Mouse (Mus musculus) fibroblast of lung, adult 2 months (primary cell): ENCODE measurements around the gene Fgd2.

Experiments
- DNase-seq: peaks from one replicate; pipeline ENCODE4 v3.0.0-alpha.2; 2011; ENCODE audit warnings: low read depth

The Fgd2 gene

DNA sequence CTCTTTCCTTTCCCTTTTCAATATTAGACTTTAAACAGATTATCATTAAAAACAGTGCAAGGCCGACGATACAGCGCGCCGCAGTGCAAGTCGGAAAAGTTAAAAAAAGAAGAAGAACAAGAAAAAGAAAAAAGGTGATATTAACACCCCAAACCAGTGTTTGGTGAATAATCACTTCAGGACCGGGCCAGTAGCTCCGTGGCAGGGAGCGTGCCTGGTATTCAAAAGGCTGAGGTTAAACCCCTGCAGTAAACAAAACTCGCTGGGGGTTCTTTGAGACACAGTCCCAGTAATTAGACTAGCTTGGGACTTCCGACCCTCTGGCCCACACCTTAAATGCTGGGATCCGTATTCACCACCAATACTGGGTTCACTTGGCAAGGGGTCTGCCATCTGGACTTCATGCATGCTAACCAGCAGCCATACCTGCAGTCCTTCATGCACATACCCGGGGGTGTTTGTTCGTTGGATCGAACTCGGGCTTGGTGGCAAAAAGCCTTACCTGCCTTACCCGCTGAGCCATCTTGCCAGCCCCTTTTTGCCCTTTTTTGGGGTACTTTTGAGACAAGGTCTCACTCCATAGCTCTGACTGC lies 37.8 kb downstream of the Fgd2 start:
- no peak for DNase-seq

GRCm38 (mm10) chr17:29399241-29399910 lies 38.7 kb downstream of the Fgd2 start:
- DNase-seq: no peak

GRCm38 (mm10) chr17:29400044-29400443 lies 39.3 kb downstream of the Fgd2 start:
- no peak for DNase-seq

DNA sequence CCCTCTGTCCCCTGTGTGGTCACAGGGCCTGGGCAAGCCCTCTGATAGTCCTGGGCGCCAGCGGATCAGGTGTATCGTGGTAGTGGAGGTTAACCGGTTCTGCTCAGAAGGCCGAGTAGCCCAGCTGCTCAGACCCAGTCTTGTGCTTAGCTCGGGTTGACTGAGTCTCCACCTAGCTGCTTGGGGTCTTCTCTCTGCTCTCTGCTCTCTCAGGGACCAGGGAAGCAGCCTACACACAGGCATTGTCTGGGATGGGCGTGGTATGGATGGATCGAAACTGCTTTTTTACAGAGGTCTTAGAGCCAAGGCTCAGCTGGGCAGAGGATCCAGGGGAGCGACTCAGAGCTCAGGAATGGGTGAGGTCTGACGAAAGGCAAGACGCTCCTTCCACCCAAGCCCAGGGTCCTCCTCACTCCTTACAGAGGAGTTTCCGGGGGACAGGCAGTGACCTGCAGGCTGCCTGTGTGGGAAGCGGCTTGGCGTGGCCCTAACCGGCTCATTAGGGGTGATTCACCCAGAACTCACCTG lies 41.1 kb downstream of the Fgd2 start:
- no peak for DNase-seq

DNA sequence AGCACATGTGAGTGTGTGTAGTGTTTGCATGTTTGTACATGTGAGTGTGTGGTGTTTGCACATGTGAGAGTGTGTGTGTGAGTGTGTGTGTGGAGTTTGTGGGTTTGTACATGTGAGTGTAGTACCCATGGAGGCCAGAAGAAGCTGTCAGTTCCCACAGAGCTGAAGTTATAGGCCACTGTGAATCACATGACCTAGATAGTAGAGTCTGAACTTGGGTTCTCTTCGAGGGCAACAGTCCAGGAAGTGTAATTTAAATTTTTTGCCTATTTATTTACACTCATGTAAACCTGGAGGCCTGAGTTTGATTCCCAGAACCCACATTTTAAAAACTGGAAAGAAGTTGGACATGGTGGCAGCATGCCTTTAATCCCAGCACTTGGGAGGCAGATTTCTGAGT lies 42.5 kb downstream of the Fgd2 start:
- DNase-seq: no peak

DNA sequence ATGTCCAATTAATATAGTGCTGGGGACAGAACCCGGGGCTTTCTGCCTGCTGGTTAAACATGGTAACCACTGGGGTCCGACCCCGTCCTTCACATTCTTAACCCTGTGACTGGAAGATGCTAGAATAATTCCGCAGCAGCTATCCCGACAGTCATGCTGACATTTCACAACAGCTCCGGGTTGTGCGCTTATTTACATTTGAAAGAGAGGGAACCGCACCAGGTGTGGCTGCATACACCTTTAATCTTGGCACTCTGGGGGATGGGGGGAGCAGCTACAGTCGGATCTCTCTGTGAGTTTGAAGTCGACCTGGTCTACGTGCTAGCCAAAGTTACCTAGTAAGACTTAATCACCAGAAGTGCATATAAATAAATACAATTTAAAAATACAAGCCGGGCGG lies 44.8 kb downstream of the Fgd2 start:
- DNase-seq: no peak

- DNase-seq: no peak
These were observed 45.4 kb downstream of the Fgd2 start for GRCm38 (mm10) chr17:29406077-29406476.

- DNase-seq: no peak
These were observed 46.7 kb downstream of the Fgd2 start for GRCm38 (mm10) chr17:29407405-29407804.

DNA sequence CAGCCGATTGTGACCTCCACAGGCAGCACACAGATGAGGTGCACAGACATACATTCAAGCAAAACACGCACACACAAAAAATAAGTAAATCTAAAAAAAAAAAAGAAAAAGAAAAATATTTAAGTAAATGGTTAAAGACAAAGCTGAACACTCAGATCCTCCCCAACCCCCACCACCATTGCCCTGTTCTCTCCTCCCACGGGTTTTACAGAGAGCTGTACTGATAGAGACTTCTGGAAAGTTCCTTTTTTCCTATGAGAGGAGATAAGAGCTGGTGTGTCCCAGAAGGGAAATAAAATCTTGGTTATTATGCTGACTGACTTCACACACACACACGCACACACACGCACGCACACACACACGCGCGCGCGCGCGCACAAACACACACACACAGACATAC lies 47.6 kb downstream of the Fgd2 start:
- no peak for DNase-seq

DNA sequence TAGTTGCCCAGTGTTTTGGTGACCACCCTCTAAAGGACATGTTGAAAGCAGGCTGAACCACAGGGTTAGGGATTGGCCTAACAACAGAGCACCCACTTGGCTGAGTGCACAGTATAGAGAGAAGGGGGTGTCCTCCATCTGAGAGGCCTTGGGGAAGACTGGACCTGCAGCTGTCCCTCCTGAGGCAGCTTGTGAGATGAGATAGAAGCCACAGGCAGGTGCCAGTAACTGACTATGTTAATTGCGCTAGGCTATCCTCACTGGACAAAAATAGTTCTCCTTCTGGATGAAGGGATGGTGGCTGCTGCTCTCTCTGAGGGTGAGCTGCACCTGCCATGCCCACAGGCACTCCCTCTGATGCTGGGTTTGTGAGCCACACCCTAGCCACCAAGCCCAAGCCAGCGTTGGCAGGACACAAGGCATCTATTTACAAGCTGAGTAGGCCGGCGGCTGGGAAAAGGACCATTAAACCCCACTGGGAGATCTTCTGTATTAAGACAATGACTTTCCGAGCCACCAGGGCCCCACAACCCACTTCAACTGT lies 49.2 kb downstream of the Fgd2 start:
- no peak for DNase-seq

GRCm38 (mm10) chr17:29411821-29412425 lies 51.2 kb downstream of the Fgd2 start:
- DNase-seq: no peak

DNA sequence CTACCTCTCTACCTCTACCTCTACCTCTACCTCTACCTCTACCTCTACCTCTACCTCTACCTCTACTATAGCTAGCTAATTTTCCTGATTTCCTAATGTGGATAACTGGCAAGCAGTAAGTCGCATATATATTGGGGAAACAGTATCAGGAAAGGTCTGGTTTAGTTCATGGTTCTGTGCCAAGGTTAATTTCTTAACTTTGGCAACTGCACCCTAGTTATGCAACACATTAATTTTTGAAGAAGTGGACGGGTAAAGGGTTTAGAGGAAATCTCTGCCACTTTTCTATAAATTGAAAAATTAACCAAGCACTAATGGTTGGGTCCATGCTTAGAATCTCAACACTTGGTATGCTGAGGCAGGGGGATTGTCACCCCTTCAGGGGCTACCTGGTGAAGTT lies 53.9 kb downstream of the Fgd2 start:
- no peak for DNase-seq

GRCm38 (mm10) chr17:29415761-29416662 lies 55.3 kb downstream of the Fgd2 start:
- DNase-seq: no peak

GRCm38 (mm10) chr17:29416757-29417156 lies 56.0 kb downstream of the Fgd2 start:
- DNase-seq: no peak

- DNase-seq: no peak
These were observed 58.2 kb downstream of the Fgd2 start for GRCm38 (mm10) chr17:29418758-29419380.

DNA sequence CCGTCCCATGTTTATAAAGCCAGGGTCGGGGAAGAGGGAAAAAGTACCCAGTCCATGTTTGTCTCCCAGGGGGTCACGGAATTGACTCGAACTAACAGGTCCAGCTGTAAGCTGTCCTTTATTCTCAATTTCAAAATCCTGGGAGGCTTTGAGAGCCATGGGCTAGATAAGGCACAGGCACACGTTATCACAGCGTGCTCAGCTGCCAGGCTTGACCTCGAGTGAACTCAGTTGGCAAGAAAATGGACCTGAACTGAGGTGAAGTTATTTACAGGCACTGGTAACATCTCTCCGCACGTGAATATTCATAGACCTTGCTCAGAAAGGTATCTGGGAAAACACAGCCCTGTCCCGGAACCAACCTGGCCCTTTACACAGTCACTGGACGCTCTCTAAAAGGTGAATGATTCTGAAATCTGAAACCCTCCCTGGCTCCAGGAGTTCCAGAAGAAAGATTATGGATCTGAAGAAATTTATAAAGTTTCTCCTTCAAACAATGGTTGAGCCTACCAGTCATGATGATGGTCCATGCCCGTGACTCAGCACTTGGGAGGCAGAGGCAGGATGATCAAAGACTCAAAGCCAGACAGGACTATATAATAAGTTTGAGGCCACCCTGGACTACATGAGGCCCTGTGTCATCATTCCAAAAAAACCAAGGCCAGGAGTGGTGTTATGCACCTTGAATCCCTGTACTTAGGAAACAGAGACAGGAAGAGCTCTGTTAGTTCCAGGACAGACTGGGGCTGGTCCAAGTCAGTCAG lies 59.4 kb downstream of the Fgd2 start:
- no peak for DNase-seq

GRCm38 (mm10) chr17:29421319-29421718 lies 60.6 kb downstream of the Fgd2 start:
- no peak for DNase-seq

DNA sequence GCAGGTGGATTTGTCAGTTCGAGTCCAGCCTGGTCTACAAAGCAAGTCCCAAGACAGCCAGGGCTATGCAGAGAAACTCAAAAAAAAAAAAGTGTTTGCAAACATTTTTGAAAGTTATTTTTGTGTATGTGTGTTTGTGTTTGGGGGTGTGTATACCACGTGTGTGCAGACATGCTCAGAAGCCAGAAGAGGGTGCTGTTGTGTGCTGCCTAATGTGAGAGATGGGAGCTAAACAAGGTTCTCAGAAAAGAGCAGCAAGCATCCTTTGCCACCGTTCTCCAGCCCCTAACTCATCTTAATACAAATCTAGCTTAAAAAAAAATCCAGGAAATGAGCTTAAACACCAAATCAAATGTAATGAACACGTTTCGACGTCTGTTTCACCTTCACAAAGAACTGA lies 61.6 kb downstream of the Fgd2 start:
- no peak for DNase-seq

- DNase-seq: no peak
These were observed 62.3 kb downstream of the Fgd2 start for GRCm38 (mm10) chr17:29422912-29423504.

DNA sequence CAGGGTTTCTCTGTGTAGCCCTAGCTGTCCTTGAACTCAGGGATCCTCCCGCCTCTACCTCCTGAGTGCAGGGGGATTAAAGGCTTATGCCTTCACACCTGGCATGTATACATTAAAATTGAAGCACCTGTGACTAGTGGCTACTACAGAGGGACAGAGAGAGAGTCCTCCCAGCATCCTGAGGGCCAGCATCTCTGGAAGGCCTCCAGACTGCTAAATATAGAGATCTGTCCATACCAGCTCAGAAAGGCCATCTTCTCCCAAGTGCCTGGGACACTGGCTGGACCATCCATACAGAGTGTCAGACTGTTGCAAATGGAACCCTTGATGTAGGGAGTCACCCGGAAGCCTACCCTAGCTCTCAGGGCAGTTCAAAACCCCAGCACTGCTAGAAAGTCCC lies 63.3 kb downstream of the Fgd2 start:
- no peak for DNase-seq
